Mouse (Mus musculus): ENCODE measurements around the gene Gab1.

The Gab1 gene

GRCm38 (mm10) chr8:80749091-80749490, 131.2 kb downstream of the Gab1 start:
- no peak for DNase-seq (ENCODE audit: low spot score in 2 of 2)

GRCm38 (mm10) chr8:80739932-80740331, 140.4 kb downstream of the Gab1 start:
- DNase-seq (ENCODE audit: low spot score in 2 of 2) = no peak

GRCm38 (mm10) chr8:80739155-80739924, 141.0 kb downstream of the Gab1 start, which contains the start of gene Smarca5:
Smarca5 (minus strand) TSS chr8:80739497.
- DNase-seq (ENCODE audit: low spot score in 2 of 2) = peak; percentile 93

DNA sequence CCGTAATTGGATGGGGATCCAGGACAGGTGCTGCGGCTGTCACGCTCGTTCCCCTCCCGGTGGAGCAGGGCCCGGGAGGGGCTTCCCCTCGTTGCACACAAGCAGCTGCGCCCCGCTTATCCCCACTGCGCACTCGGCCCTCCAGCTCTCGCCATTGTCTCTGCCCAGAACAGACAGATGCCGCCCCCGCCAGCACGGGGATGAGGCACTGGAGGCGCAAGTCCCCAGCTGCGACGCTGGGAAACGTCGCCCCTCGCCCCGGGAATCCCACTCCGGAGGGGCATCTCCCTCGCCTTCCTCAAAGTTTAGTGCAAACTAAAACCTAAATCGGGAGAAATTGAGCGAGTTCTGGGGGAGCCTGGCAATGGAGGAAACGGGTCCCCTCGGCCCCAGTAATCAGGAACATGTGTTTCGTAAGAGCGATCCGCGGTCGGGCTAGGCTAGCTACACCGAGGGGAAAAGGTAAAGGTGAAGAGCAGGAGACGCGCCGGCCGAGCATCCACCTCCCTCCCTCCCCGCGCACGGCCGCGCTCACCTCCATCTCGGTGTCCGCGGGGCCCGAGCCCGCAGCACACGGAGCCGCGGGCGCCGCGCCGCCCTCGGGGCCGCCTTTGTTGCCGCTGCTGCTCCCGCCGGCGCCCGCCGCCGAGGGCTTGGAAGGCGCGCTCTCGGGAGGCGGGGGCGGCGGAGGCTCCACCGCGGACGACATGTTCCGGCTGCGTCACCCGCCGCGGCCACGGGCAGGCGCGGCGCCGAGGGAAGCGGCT, 141.7 kb downstream of the Gab1 start:
- DNase-seq (ENCODE audit: low spot score in 2 of 2) = peak; percentile 52 to 62

DNA sequence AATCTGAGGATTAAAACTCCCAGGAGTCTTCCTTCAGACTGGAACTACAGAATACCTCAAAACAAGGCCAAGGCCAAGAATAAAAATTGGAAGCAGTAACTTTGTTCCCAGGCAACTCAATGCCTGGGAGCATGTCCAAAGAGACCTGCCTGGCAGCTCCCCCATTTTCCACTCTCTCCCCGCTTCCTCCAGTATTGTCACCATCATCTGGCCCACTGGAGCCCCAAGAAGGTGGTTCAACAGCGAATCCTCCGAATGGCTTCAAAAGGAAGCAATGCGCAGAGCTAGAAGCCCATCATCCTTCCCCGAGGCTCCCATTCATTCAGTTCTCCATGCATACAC, 142.3 kb downstream of the Gab1 start:
- DNase-seq (ENCODE audit: low spot score in 2 of 2) = peak in 1 of 2 experiments; percentile 13

- DNase-seq (ENCODE audit: low spot score in 2 of 2) = no peak
These were observed 148.0 kb downstream of the Gab1 start for GRCm38 (mm10) chr8:80732326-80732725.

DNA sequence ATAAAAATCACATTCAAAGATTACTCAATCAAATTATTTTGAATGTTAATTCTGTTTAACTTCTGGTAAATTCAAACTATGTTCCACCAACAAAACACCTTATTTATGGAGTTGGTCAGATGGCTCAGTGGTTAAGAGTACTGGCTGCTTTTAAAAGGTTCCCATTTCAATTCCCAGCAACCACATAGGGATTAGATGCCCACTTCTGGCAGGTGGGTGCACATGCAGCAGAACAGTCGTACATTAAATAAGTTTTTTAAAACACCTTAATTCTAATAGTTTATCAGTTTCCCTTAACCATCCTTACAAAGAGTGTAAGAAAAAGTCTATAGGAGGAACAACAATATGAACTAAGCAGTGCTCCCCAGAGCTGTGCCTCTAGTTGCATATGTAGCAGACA, 165.9 kb downstream of the Gab1 start:
- no peak for DNase-seq (ENCODE audit: low spot score in 2 of 2)
